Mouse (Mus musculus) liver, adult 2 months (tissue): ENCODE data around the gene Shld2. TPM values are rescaled to one million over a fixed set of nuclear protein-coding genes. Genes with fewer than 3 reads are reported as not detected.

ENCODE experiments used
- DNase-seq: peaks from one replicate; pipeline ENCODE4 v3.0.0-alpha.2; 2011; ENCODE audit warnings: low read depth, low spot score; ENCODE audit errors: extremely low read depth
- H3K27ac ChIP-seq: fragments of 200-500 bp; replicated peaks from 2 replicates; pipeline ENCODE4 v1.5.1; 2012; ENCODE audit warnings: low read depth, mild to moderate bottlenecking, control low read depth, inconsistent platforms, low read length; ENCODE audit not compliant: insufficient read depth
- H3K27me3 ChIP-seq: fragments of 200-500 bp; 2 replicates; pipeline ENCODE4 v1.6.1; 2012; ENCODE audit warnings: mild to moderate bottlenecking, moderate library complexity, low read length, inconsistent platforms; ENCODE audit not compliant: control insufficient read depth, insufficient read depth
- H3K36me3 ChIP-seq: fragments of 200-500 bp; 2 replicates; pipeline ENCODE4 v1.6.1; 2012; ENCODE audit warnings: low read length, inconsistent platforms; ENCODE audit not compliant: control insufficient read depth, insufficient read depth
- H3K4me1 ChIP-seq: fragments of 200-500 bp; 2 replicates; pipeline ENCODE4 v1.6.1; 2011; ENCODE audit warnings: low read length; ENCODE audit not compliant: control insufficient read depth, insufficient read depth
- H3K4me3 ChIP-seq: fragments of 200-500 bp; 2 replicates; pipeline ENCODE4 v1.5.1; 2011; ENCODE audit warnings: low read depth, mild to moderate bottlenecking, control low read depth, low read length, moderate library complexity; ENCODE audit not compliant: insufficient read depth
- H3K79me2 ChIP-seq: fragments of 200-500 bp; 2 replicates; pipeline ENCODE4 v1.6.1; 2012; ENCODE audit warnings: inconsistent platforms, mild to moderate bottlenecking, low read length, moderate library complexity; ENCODE audit not compliant: control insufficient read depth, insufficient read depth
- H3K9ac ChIP-seq: fragments of 200-500 bp; 2 replicates; pipeline ENCODE4 v1.6.1; 2012; ENCODE audit warnings: low read depth, mild to moderate bottlenecking, control low read depth, inconsistent platforms, low read length
- CTCF ChIP-seq: fragments of 200-500 bp; IDR thresholded peaks from 2 replicates; pipeline ENCODE4 v1.5.1; 2011; ENCODE audit warnings: low read depth, low read length, control low read depth
- POLR2A ChIP-seq: fragments of 200-500 bp; IDR thresholded peaks from 2 replicates; pipeline ENCODE4 v1.6.1; 2011; ENCODE audit warnings: low read length, control low read depth; ENCODE audit not compliant: insufficient read depth; ENCODE audit errors: extremely low read depth
- WGBS: fragments of 180-500 bp; shearing (Covaris S2); methylation state at CpG from one replicate; pipeline ENCODE4 v1.1.7; 2018; 5-methylcytosine and 5-hydroxymethylcytosine counted together
- polyA plus RNA-seq: library from polyadenylated mRNA; depleted of rRNA; stranded (reverse); fragments of >200 nt; gene quantifications from 2 replicates; pipeline ENCODE4 v1.2.3, GENCODE M21; 2012
- total RNA-seq: library from RNA; depleted of rRNA; stranded (reverse); fragments of >200 nt; gene quantifications from 2 replicates; pipeline ENCODE4 v1.2.3, GENCODE M21; 2014

Shld2 gene
- total and polyA plus RNA-seq, 2 experiments = 12.2 to 36.4 TPM

DNA sequence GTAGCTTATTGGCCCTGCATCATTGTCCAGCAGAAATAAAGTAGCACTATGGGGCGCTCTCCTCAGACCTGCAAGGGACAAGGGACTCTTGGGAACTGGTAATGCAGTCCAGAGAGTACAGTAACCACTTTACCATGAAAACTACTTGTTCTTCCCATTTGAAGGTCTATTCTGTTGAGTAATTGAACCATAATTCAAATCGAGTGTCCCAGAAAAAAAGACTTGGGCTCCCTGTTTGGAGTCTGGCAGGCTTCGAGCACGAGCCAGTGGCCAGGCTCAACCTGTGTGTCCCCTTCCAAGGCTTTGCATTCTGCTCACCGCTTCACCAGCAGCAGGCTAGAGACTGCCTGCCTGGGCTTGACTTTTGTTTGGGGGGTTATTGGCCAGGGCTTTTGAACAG lies 34.1 kb upstream of the Shld2 start:
- 55% methylated on average over 5 of the region's 5 CpGs for WGBS
- no peak for DNase-seq
- Histone ChIP-seq H3K9ac (no peak overlapping the region), H3K4me1 (peaks cover 26% of the 10 kb centered on the region), H3K36me3 (peaks cover 44% of the 10 kb centered on the region), H3K79me2 (no peaks in the 10 kb centered on the region), H3K27me3 (no peaks in the 10 kb centered on the region), H3K4me3 (no peak overlapping the region), H3K27ac (0 out of 2 replicates have a peak overlapping the region, but pooled peaks have one; percentile 3)
- TF ChIP-seq POLR2A (no peak), CTCF (no peak)

DNA sequence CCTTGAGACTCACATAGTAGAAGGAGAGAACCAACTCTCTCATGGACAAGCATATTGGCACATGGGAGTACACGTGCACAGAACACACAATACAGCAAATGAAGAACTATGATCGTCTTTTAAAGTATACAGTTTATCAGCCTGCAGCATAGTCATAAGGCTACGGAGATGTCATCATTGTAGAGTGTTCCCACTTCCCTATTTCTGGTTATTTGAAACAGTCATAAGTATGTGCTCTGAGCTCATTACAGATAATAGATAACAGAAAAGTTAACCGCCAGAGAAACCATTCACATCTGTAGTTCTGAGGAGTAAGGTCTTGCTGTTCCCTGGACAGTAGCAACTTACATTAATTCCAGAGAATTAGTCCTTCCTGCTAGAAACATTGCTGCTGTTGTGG lies 32.8 kb upstream of the Shld2 start:
- Histone ChIP-seq H3K4me3 (no peak overlapping the region), H3K36me3 (peaks cover 54% of the 10 kb centered on the region), H3K4me1 (peaks cover 21% of the 10 kb centered on the region), H3K27ac (no peak overlapping the region), H3K79me2 (no peaks in the 10 kb centered on the region), H3K27me3 (no peaks in the 10 kb centered on the region), H3K9ac (no peak overlapping the region)
- no peak for DNase-seq
- TF ChIP-seq POLR2A (no peak), CTCF (no peak)
- WGBS = 58% methylated on average over 4 of the region's 4 CpGs

DNA sequence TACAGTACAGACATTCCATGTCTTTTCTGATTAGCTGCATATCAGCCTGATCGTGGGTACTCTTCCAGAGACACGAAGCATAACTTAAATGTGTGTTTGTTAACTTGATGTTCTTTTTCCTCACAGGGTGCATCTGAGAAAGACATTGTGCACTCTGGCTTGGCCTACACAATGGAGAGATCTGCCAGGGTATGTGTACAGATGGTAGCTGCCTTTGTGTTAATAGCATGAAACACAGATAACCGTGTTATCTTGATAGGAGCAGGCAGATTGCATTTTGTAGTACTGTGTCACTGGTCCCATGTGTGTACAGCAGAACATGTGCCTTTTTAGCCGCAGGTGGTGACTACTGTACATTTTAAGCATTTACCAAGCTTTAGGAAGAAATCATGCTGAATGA lies 31.7 kb upstream of the Shld2 start:
- no peak for TF ChIP-seq POLR2A
- no peak for TF ChIP-seq CTCF
- Histone ChIP-seq H3K79me2 (no peaks in the 10 kb centered on the region), H3K27ac (no peak overlapping the region), H3K4me1 (peaks cover 10% of the 10 kb centered on the region), H3K4me3 (no peak overlapping the region), H3K36me3 (peaks cover 63% of the 10 kb centered on the region), H3K27me3 (no peaks in the 10 kb centered on the region), H3K9ac (no peak overlapping the region)
- DNase-seq = no peak
- whole genome bisulfite sequencing = 60% methylated on average over 4 of the region's 4 CpGs

DNA sequence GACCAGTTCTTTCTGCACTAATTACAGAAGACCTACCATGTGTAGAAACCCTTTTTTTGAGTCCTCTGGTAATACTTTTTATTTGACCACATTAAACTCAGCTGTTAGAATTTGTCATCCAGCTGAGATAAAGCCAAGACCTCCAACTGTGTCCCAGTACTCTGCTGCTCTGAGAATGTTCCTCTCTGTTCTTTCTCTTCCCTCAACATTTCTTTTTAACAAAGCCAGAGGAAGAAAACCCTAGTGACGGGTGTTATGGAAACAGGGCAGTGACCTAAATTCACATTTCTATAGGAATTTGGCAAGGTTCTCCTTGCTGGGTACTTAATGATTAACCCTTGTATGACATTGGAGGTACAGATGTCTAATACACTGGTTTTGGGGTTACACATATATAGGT lies 29.2 kb upstream of the Shld2 start:
- H3K79me2 ChIP-seq = no peaks in the 10 kb centered on the region
- no peak for DNase-seq
- peaks cover 86% of the 10 kb centered on the region for H3K36me3 ChIP-seq
- H3K9ac ChIP-seq = no peak overlapping the region
- H3K27ac ChIP-seq = no peak overlapping the region
- TF ChIP-seq POLR2A (no peak), CTCF (no peak)
- H3K27me3 ChIP-seq = no peaks in the 10 kb centered on the region
- H3K4me3 ChIP-seq = no peak overlapping the region
- H3K4me1 ChIP-seq = peaks cover 4% of the 10 kb centered on the region; the same call in 1 of the 2 replicates
- 73% methylated on average over 1 of the region's 1 CpGs for WGBS

- Histone ChIP-seq H3K27me3 (no peaks in the 10 kb centered on the region), H3K9ac (no peak overlapping the region), H3K27ac (no peak overlapping the region), H3K4me1 (no peaks in the 10 kb centered on the region), H3K36me3 (peaks cover 82% of the 10 kb centered on the region), H3K79me2 (no peaks in the 10 kb centered on the region; the same call in 1 of the 2 replicates), H3K4me3 (no peak overlapping the region)
- 78% methylated on average over 5 of the region's 5 CpGs for WGBS
- no peak for TF ChIP-seq CTCF
- no peak for DNase-seq
Measured at GRCm38 (mm10) chr14:34332476-34332875, 22.2 kb upstream of the Shld2 start.

DNA sequence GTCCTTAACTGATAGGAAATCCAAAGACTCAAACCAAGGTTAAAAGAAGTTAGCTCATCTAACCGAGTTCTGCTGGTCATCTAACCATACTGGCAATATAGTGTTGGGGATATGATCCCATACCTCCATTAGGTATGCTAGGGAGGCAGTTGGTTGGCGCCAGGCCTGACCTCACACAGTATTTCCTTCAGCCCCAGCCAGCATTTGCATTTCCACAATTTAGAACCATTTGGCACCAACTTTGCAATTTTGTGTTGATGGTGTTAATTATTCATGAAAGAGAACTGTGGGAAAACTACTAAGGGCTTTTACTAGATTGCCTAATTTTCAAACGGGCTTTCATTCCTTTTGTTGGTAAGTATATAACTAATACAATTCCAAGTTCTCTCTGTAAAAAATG lies 21.6 kb upstream of the Shld2 start:
- Histone ChIP-seq H3K9ac (no peak overlapping the region), H3K4me1 (no peaks in the 10 kb centered on the region), H3K4me3 (no peak overlapping the region), H3K79me2 (no peaks in the 10 kb centered on the region; the same call in 1 of the 2 replicates), H3K27me3 (no peaks in the 10 kb centered on the region), H3K27ac (no peak overlapping the region), H3K36me3 (peaks cover 81% of the 10 kb centered on the region)
- TF ChIP-seq CTCF (no peak), POLR2A (no peak)
- no peak for DNase-seq
- WGBS = 57% methylated on average over 3 of the region's 3 CpGs
